Mouse (Mus musculus): ENCODE results near the gene Zfp42. TPM values are rescaled to one million over a fixed set of nuclear protein-coding genes. Genes with fewer than 3 reads are reported as not detected.
A peak's percentile ranks its signal among the peaks of the same experiment; 100 is the strongest.
"Not testable (repeated sequence)": the region's sequence is repeated elsewhere in the genome, so short reads cannot be mapped to it uniquely, and the experiment has no call there.

The Zfp42 gene
- not detected for total RNA-seq (2021)

DNA sequence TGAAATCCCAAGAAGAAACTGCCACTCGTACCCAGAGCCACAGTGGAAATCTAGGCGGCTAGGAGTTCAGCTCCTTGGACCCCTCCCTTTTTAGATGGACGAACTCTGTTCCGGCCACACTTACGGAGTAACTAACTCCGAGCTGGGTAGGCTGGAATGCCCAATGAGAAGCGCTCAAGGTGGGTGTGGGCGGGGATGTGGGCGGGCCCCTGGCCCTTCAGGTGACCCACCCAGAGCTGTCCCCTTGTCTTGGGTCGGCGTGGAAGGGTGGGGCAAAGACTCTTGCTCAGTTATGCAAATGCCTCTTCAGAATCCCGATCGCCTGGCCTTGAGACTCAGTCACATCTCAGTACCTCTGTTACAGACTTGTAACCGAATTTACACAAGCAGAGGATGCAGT, at the start of gene Zfp42:
Gene Zfp42 (minus strand): TSS at position 85 of the 400 bp plus-strand sequence.
- DNase-seq, result no peak

- no peak for DNase-seq
Measured at GRCm38 (mm10) chr8:43356069-43356770, 49.4 kb upstream of the Zfp42 start.

DNA sequence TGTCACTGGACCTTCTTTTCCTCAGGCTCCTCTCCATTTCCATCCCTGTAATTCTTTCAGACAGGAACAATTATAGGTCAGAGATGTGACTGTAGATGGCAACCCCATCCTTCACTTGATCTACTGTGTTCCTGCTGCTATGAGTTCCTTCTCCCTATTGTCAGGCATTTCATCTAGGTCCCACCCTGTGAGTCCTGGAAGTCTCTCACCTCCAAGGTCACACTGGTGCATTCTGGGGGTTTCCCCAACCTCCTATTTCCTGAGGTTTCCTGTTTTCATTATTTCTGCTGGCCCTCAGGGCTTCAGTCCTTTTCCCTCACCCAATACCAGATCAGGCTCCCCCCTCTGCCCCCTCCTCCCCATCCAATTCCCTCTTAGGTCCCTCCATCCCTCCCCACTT, 45.5 kb upstream of the Zfp42 start:
- not testable (repeated sequence) for DNase-seq

GRCm38 (mm10) chr8:43338555-43338954, 31.8 kb upstream of the Zfp42 start:
- DNase-seq, result no peak

DNA sequence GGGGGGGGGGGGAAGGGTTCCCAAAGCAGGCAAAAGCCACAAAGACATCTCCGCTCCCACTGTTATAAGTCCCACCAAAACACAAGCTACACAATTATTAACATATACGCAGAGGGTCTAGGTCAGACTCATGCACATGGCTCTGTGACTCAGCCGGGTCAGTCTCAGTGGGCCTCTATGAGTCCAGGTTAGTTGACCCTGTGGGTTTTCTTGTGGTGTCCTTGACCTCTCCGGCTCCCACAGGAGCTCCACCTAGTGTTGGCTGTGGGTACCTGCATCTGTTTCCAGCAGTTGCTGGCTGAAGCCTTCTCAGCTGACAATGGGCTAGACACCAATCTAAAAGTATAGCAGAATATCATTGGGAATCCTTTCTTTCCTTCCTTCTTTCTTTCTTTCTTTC, 26.7 kb upstream of the Zfp42 start:
- DNase-seq, result peak; percentile 29

DNA sequence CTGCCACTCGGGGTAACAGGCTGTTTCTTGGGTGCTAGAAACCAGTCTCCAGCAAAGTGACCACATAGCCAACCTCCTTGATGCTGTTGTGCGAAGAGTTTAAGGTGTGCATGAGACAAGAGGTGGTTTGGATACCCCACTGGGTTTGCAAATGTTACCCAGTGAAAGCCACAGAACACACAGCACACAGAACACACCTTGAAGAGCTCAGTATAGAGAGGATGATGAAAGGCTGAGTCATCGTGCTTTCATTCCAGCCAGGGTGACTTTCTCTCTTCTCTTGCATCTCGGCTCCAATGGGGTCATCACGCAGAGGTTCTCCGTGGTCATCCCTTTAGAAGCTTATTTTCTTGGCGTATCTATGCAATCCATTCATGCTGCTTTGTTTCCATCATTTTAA, 24.9 kb upstream of the Zfp42 start:
- no peak for DNase-seq

- DNase-seq, result no peak
Measured at GRCm38 (mm10) chr8:43329913-43330705, 23.3 kb upstream of the Zfp42 start.

DNA sequence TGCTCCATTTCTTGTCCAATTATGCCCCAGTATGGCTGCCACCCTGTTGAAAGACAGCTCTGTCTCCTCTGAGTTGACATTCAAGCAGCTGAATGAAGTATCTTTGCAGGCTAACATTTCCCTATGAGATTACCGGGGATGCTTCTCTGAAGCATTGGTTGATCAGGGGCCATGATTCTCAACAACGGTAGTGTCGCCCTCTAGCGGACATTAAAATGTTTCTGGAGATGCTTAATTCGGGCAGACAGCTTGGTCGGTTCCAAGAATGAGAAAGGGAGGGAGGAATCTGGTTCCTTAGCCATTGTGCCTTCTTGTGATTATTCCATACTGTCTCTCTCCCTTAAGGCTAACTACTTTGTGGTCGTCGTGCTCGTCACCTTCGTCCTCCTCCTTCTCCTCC, 21.9 kb upstream of the Zfp42 start:
- DNase-seq, result no peak

GRCm38 (mm10) chr8:43320771-43321170, 14.0 kb upstream of the Zfp42 start:
- DNase-seq, result no peak

DNA sequence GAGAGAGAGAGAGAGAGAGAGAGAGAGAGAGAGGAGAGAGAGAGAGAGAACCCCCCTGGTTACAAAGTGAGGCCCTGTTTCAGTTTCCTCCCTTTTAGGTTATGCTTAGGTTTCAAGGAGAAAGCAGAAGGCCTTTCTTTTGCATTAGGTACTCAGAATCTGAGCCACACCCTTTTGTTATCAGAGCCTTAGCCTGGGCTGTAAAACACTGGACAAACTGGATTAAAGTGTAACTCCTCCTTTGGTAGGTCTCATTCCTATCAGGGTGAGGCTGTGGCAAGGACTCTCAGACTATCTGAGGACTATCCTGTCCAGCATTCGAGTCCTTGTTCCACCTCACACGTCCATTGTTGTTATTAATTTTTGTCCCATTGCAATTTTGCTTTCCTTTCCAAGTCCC, 1.4 kb upstream of the Zfp42 start:
- DNase-seq, result no peak

- DNase-seq, result no peak
Measured at GRCm38 (mm10) chr8:43305676-43306075, 1.1 kb downstream of the Zfp42 start.

DNA sequence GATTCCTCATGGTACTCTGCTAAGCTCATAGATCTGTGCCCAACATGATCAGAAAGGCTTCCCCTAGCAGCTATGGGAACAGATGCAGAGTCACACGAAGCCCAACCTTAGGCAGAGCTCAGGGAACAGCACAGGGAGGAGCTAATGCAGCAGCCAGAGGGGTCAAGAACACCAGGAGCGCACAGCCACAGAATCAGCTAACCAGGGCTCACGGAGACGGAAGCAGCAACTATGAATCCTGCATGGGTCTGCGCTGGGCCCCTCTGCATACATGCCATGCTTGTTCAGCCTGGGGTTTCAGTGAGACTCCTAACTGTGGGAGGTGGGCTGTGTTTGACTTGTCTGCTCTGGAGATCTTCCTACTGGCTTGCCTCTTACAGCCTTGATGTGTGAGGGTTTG, 7.0 kb downstream of the Zfp42 start:
- no peak for DNase-seq

DNA sequence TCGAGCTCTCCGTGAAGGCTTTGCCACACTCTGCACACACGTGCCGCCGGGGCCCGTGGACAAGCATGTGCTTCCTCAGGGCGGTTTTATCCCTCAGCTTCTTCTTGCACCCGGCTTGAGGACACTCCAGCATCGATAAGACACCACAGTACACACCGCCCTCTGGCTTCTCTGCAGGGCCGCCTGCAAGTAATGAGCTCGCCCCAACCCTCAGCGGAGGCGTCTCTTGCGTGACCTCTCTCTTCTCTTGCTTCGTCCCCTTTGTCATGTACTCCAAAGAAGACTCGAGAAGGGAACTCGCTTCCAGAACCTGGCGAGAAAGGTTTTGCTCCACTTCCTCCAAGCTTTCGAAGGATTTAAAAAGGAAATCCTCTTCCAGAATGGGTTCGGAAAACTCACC, 11.0 kb downstream of the Zfp42 start:
- no peak for DNase-seq

GRCm38 (mm10) chr8:43294191-43294590, 12.6 kb downstream of the Zfp42 start:
- DNase-seq, result no peak

- DNase-seq, result no peak
Measured at GRCm38 (mm10) chr8:43290424-43291111, 16.2 kb downstream of the Zfp42 start.

DNA sequence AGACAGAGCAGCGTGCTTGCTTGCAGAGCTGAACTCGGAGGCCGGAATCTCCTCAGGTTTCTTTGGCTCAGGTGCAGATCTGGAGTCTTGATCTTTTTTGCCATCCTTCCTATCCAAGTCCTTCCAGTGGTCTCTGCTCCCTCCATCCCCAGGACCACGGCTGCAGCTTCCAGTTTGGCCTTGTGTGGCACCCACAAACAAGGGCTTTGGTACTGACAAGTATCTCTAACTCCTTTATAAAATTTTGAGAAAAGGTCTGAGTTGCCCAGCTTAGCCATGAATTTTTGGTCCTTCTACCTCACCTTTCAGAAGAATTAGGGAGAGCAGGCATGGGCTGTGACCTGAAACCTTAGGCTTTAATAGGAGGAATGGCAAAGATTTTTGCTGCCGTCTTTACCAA, 17.0 kb downstream of the Zfp42 start:
- DNase-seq, result no peak

- DNase-seq, result no peak
Measured at GRCm38 (mm10) chr8:43288840-43289239, 17.9 kb downstream of the Zfp42 start.

- DNase-seq, result no peak
Measured at GRCm38 (mm10) chr8:43287456-43287855, 19.3 kb downstream of the Zfp42 start.

DNA sequence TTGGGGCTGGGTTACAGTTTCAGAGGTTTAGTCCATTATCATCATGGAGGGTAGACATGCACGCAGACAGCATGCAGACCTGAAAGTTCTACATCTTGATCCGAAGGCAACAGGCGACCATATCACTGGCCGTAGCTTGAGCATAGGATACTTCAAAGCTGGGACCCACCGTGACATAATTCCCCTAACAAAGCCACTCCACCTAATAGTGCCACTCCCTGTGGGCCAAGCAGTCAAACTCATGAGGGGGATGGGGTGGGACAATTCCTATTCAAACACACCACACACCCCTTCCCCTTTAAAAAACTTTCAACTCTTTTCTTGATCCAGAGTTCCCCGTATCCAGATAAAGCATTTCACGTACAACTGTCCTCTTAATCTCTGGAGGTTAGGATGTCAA, 23.5 kb downstream of the Zfp42 start:
- no peak for DNase-seq

DNA sequence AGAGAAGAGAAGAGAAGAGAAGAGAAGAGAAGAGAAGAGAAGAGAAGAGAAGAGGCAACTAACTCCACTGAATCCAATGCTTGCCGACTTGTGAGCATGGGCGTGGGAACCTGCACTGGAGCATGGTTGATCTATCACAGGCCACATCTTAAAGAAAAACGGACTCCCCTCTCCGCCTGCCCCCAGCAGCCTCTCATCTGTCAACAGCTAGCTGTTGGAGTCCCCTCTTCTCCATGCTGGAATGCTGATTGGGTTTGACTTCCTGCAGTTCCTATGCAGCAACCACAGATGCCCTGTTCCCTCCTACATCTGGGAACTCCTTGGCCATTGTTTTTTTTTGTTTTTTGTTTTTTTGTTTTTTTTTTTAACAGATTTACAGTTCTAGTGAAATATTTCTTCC, 28.4 kb downstream of the Zfp42 start:
- no peak for DNase-seq

DNA sequence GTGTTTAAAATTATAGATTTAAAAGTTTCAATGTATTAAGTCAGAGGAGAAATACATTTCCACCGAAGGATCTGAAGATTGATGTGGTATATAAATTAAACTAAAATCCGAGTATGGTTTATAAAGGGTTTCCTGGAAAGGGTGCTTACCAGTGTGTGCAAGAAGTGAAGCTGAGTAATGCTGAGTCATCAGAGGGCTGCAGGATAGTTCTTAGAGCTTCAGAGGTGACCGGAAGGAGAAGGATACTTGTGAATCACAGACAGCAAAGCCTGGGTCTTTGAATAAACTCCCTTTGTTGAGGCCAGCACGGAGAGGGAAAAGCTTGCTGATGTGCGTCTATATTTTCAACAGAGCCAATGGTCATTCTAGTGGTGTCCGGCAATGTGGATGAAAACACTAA, 45.8 kb downstream of the Zfp42 start:
- DNase-seq, result no peak

GRCm38 (mm10) chr8:43257886-43258285, 48.9 kb downstream of the Zfp42 start:
- DNase-seq, result no peak

DNA sequence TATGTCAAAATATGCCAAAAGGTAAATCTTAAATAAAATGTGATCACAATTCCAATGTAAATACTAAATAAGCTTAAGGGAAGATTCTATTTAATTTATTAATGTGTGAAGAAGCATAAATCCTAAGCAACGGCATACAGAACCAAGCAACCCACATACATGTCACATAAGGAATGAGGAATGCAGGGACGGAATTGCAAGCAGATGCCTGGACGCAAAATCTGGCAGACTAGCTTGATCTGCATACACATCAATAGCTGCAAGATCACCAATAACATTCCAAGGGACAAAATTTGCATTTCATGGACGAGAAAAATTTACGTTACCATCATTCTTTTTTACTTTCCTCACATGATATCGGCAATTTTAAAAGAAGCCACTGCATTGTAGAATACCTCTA, 51.1 kb downstream of the Zfp42 start:
- DNase-seq, result no peak

- DNase-seq, result no peak
Measured at GRCm38 (mm10) chr8:43251653-43252052, 55.1 kb downstream of the Zfp42 start.
